Mouse (Mus musculus) layer of hippocampus, adult 11-12 months (tissue): ENCODE results near the gene Dgcr2.

Experiments
- DNase-seq: peaks from one replicate; pipeline ENCODE4 v3.0.0; 2022; ENCODE audit warnings: low spot score

Gene Dgcr2

DNA sequence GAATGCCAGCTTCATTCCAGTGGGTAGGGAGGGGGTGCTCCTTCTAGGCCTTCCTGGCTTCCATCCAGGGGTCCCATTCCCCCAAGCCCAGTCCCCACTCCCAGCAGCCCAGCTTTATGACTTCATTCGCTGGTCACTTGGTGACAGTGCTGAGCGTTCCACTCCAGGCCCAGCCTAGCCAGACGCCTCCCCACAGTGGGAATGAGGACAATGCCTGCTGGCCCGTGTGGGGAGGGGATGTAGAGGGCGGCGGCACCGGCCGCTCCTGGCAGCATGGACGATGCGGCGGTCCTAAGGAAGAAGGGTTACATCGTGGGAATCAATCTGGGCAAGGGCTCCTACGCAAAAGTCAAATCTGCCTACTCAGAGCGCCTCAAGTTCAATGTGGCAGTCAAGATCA, at the start of gene Dgcr2, which contains the start of gene Tssk2:
TSS of gene Dgcr2 (minus strand) at position 101 of the 400 bp plus-strand sequence.
TSS of gene Tssk2 (plus strand) at position 176 of the 400 bp plus-strand sequence.
- no peak for DNase-seq

DNA sequence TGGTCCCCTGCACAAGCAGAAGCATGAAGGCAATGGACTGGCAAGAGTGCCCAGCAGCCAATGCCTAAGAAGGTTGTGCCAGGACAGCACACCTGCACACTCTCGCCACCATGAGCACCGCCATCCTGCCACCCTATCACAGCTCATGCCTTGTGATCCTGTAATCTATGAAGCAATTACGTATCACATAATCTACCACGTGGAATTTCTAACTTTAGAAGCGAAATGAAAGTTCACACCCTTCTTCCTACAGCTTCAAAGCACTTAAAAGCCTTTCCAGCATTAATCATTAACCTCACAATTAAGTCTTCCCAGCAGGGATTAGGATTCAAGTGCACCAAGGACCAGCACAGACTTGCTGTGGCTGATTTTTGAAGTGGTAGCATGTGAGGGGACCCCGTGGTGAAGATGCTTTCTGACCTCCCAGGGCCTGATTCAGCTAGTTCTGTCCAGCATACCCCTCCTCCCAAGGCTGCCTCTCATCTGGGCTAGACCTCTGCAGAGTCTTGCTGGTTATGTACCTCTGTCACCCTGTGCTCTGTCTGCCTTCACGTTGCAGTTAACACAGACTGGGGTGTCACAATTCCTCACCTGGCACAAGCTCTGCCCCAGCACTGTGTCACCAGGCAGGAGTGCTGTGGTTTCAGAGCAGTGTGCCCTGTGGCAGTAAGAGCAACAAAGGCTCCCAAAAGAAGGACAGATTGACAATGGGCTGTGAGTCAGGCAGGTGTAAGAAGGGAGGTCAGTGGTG, 46.9 kb upstream of the Dgcr2 start:
- DNase-seq = no peak

DNA sequence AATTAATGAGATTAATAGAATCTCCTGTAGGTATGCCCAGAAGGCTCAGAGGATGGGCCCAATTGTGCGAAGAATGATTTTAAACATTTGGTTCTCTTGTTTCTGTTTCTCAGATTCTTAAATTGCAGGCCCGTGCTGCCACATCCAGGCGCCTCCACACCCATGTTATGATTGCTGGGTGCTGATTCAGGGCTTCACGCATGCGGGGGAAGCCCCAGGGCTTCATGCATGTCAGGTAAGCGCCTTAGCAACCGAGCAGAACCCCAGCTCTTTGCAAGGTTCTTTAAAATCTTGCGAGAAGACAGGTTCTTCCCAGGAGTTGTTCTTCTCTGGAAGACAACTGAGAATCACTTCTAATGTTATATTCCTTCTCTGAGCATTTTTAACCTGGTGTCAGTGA, 45.1 kb upstream of the Dgcr2 start:
- no peak for DNase-seq

DNA sequence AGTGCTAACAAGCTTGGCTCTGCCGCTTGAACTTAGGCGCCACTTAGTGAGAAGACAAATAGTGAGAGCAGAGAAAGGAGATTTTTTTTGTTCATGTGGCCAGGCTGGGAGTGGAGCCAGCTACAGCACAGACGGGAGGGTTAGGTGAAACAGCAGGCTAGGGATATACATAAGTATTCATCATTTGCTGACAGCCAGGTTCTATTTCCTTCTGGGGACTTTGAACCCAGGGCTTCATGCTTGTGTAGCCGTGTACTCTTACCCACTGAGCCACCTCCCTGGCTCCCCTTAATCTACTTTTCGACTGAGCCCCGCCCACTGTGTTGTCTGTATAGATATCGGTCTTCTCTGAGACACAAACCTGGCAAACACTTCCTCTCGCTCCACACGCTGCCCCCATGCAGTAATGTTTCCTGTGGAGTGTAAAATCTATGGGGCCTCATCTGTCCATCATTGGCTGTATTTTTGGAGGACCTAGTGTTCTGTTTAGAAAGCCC, 40.9 kb upstream of the Dgcr2 start:
- DNase-seq = no peak

DNA sequence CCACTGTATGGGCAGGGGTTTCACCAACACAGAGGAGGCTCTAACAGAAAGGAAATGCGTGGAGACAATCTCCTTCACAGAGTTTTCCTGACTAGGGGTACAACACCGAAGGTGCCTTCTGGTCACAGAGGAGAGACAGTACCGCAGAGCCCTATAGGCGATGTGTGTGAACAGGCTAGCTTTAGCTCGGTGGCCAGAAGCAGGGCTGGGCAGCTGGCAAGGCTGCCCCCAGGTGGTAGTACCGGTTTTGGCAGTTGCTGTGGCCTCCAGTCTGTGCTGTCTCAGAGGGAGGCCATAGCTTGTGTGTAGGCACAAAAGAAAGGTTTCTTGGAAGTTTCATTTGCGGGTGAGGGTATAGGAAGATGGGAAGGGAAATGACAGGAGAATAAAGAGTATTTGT, 40.5 kb upstream of the Dgcr2 start:
- peak; percentile 66 for DNase-seq

DNA sequence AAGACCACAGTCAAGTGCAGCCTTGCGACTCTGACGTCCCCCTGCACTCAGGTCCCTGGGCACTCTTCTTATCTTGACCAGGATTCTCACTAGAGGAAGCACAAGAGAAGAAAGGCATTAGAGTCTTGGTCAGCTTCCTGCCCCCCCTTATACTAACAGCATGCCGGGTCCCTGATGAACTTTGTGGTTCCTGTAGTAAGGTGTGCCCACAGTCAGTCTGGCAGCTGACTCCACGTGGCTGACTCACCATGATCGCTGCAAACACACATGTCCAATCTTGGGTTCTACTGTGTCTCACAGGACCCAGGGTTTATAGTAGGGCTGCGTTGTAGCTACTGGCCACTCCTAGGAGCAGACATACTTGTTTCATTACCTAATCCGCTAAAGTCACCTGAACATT, 39.8 kb upstream of the Dgcr2 start:
- no peak for DNase-seq

DNA sequence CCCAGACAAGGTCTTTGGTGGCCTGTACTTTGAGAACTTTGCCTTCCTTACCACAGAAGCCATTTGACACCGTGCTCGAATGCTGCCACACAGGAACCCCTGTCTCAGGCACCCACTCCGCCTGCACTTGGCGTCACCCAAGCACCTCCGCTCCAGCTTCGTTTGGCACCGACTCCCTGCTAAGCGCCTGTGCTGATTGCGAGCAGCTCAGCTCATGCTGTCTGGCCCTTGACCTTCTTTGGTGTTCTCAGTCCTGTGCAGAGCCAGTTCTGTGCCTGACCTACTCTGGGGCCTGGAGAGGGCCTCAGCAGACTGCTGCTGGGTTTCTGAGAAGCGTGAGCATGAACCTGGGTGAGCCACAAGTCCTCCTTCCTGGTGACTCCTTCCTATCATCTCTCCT, 38.4 kb upstream of the Dgcr2 start:
- no peak for DNase-seq

DNA sequence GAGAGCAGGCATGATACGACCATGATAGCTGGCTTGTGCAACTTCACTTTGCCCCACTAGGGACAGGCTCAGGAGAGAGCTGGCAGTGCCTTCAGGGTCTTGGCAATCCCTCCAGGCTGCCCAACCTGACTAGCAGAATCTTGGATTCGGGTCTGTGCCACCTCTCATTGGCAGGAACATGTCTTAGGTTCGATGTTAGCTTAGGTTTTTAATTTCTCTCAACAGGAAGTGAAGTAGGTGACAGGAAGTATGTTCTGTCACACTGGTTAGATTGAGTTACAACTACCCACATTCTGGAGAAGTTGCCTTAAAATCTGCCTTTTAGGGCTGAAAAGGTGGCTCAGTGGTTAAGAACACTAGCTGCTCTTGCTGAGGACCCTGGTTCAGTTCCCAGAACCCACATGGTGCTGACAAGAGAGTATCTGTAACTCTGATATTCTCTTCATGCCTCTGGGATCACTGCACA, 36.1 kb upstream of the Dgcr2 start:
- DNase-seq = no peak

DNA sequence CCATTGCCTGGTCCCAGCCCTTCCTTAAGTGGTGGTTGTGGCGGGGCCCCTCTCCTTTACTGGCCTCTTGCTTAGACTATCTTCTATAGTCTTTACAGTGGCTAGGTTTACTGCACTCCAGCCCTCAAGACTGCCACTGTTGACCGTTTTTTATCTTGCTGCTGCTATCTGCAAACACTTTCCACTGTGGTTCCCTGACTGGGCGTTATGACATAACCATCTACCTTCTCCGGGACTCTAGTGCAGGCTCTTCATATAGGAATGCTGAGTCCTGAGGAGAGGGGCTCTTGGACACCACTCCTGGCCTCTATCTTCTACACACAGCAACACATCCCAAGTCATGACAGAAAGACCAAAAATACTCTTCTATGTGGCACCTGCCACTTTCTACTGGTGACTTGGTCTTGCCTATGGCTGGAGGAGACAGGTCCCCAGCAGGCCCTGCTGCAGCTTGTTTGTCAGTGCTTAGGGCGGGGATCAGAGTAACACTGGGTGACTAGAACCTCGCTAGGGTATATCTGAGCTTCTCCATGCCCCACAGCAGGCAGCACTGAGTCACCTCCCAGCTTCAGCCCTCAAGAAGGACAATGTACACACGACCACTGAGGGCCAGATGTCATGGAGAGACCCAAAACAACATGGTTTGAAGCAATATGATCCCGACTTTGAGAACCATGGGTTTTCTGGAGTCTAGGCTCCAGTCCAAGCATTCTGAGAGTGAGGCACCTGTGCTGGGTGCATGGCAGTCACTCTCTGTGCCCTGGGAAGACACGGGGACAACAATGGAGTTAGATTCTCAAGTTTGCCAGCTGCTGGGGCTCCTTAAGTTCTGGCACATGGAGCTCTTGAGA, 35.5 kb upstream of the Dgcr2 start:
- DNase-seq = no peak

DNA sequence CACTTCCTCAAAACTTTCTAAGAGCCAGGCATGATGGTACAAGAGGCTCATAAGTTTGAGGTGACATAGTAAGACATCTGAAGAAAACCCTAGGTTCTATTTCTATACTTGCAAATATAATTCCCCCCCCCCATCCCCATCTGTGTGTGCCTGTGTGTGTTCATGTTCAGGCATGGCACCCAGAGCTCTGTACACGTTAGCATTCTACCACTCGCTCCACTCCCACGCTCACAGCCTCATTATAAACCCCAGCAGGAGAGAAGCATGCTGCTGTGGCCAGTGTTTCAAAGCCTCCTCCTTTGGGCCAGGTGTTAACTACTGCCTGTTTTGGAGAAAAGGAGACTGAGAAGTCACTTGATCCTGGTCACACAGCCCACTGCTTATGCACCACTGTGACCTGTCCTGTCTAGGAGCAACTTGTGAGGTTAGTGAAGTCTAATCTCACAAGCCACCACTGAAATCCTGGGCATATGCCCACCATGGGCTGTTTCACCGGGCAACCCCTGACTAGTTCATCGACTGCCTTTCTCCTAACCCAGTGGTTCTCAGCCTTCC, 33.6 kb upstream of the Dgcr2 start:
- DNase-seq = no peak

DNA sequence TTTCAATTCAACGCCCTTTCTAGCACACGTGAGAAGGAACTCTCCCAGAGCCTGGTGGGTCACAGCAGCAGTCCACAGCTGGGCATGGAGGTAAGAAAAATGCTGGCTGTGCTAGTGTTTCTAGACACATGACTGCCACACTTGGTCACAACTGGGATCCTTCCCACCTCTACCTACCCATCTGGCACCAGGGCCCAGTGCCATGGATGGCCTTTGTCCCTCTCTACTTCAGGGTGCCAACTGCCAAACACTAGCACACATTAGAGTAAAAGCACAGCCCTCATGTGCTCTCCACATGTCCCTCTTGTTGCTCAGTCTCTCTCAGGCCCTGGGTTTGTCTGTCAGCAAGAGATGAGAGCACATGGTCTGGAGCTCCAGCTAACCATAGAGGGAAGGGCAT, 31.3 kb upstream of the Dgcr2 start:
- no peak for DNase-seq

DNA sequence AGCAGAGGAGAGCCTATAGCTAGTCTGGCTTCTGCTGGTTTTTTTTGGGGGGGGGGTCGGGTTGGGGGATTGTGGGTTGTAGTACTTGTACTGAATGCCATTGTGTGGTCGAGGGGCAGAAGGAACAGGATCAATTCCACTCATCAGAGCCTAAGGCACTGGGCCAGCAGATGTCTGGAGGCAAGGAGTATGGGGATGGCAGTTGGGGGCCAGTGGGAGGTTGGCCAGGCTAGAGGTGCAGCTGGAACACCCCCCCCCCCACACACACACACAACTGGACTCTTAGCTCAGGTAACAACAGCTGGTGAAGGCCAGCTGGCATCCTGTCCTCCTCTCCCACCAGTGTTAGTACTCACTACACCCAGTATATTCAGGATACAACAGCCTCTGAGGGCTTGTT, 30.8 kb upstream of the Dgcr2 start:
- DNase-seq = no peak

DNA sequence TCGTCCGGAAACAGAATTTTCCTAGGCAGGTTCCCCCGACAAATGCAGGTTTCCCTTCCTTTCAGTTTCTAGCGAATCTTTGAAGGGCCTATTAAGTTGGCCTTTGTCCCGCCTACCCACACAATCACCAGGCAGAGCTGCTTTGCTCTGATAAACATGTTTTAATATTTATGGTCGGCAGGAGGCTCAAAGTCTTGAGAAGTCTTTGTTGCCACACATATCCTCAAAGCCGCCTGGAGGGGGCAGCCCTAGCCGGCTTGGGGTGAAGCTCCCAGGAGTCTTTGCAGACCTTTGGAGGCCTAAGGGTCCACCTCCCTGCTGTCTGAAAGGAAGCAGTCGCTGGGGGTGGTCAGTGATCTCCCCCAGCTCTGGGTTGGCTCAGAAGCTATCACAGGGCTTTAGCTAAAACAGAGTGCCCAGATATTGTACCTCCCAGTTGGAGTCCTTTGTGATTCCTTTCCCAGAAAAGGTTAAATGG, 30.3 kb upstream of the Dgcr2 start:
- DNase-seq = peak; percentile 67

DNA sequence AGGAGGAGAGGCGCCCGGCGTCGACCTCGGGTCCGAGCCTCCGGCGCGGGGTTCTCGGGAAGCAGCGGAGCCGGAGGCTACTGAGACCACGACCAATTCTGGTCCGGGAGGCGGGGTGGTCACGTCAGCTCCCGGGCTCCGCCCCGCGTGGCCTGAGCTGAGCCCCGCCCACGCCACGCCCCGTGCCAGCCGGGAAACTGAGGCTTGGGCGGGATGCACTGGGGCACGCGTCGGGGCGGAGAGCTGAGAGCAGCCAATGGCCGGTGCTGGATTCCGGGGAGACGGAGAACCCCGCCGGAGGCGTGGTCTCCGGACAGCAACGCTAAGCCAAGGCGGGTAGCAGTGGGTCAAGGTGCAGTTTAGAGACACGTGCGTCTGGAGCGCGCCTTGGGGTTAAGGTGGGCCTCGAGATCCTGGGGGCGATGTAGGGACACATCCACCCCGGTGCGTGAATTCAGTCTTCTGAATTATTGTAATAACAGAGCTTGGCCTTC, 29.8 kb upstream of the Dgcr2 start, which contains the start of gene Slc25a1:
TSS of gene Slc25a1 (minus strand) at position 133 of the 494 bp plus-strand sequence.
- peak; percentile 88 for DNase-seq

DNA sequence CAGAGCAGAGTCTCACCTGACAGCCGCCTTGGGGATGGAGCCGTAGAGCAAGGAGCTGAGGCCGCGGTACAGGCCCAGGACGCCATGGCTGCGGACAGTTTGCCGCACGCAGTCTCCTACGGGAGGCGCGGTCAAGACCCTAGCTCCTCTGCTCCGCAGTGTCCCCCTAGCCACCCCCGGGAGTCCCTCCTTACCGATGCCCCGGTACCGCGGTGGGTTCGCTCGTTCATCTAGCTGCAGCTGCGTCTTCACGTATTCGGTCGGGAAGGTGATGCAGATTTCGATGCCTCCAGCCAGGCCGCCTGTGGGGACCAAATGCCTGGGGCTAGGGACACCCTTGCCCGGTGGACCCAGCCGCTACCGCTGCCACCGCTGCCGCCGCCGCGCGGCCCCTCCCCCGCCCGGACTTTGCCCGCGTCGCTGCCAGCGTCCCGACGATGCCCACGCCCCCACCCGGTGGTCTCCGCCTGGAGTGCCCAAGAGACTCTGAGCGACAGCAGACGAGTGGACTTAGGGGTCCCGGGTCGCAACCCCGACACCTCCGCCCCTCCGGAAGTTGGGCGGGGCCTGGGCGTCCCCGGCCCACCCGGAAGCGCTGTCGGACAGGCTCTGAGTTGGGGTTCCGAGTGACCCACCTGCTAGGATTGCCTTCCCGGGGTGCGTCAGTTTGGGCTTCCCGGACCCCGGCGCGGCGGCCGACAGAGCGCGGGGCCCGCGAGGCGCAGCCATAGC, 29.2 kb upstream of the Dgcr2 start:
- DNase-seq = no peak

DNA sequence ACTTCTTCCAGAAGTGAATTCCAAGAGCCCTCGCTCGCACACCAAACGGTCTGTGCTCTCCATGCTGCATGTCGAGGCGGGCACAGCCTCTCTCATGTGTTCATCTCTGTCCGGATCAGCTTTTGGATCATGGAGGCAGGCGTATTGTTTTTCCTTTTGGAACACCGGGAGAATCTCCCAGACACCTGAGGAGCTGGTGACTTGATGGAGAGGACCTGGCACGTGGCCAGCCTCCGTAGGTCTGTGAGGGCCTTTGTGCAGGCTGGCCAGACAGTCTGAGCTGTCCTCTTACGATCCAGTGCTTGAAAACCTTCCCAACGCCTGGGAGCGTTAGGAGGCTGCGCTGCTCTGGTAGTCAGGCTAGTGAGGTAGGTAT, 23.8 kb upstream of the Dgcr2 start:
- no peak for DNase-seq

DNA sequence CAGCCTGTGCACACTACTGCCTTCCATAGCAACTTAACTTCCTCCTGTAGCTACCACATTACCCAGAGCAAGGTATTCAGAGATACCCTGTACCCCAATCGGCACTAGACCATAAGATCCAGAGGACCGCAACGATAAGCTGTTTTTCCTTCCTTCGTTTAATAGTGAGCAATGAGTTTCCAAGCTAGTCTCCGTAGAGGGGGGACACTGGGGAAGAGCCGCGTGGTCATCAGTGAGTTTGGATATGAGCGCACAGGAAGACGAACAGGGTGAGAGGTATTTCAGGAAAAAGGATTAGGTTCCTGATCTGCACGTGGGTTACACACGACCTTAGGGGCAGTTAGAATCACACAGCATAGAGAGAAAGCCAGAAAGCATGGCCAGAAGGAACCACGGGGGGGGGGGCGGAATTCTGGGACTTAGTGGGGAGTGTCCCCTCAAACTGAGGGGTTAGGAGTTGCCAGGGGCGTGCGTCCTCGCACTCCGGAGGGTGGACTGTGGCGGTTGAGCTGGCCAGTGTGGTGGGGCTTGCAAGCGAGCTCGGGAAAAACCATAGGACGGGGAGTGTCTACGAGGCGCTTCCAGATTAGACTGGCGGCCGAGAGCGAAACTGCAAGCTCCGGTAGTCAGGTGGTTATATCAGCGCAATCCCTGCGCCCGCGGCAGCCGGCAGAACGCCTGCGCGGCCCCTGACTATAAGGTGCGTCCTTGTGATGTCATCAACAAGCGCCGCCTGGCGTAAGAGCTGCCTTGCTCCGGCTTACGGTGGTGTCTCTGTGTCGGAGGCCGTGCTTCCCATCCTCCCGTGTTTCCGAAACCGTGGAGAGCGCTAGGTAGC, 23.2 kb upstream of the Dgcr2 start:
- DNase-seq = peak; percentile 97

DNA sequence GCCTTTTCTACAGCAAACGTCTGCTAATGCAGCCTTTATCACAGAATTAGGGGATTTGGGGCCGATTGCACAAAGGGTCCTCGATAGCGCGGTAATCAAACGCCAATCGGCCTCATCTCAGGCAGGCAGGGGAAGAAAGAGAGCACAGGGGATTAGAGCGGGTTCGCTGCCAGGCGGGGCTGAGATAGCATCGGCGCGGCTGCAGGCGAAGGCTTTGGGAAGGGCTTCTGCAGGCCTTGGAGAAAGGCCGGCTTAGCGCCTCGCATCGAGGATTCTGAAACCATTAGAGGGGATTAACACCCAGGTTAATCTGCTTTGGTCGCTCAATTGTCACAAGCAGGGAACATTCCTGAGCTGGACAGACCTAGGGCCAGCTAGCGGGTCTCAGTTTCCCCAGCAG, 22.2 kb upstream of the Dgcr2 start:
- no peak for DNase-seq

DNA sequence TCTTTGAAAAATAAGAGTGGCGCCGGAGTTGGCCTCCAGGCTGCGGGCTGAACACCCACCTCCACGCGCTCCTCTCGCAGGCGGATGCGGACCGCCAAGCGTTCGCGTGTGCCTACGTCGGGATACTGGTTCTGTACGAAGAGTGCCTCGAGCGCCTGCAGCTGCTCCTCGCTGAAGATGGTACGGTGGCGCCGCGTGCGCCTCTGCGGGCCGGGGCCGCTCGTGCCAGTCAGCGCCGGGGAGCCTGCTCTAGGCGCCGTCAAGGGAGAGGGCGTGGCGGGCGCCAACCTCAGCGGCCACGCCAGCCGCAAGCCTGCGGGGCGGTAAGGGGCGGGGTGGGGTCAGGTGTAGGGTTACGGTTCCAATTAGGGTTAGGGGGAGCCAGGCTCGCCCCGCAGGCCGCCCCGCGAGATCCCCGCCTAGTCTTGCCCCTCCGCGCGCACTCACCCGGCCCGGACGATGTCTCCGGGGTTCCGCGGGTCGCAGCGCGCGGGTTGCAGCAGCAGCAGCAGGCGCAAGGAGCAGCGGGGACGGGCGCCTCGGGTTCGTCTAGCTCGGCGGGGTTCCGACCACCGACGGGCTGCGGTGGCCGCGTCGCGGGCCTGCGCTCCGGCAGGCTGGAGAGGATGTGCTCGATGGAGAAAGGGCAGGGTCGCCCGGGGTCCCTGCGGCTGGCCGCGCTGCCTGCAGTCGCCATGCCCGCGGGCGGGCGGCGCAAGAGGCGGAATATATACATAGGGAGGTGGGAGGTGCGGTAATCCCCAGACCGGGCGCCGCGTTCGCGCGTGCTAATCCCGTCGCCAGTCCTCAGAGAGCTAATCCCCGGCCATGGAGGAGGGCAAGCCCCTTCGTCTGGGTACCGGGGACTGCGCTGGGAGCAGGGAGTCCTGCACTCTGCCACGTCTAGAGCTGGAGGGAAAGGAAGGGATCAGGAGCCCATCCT, 16.2 kb upstream of the Dgcr2 start, which contains the start of gene Gsc2:
TSS of gene Gsc2 (minus strand) at position 753 of the 943 bp plus-strand sequence.
- no peak for DNase-seq
